Mouse (Mus musculus) mesoderm, embryonic 11.5 days (tissue): Measurements from ENCODE around the gene Hist1h2ba.
A peak's percentile ranks its signal among the peaks of the same experiment; 100 is the strongest.

Source experiments
- DNase-seq: peaks from one replicate; pipeline ENCODE4 v3.0.0-alpha.2; 2012; ENCODE audit warnings: low read depth, low spot score

Hist1h2ba gene

DNA sequence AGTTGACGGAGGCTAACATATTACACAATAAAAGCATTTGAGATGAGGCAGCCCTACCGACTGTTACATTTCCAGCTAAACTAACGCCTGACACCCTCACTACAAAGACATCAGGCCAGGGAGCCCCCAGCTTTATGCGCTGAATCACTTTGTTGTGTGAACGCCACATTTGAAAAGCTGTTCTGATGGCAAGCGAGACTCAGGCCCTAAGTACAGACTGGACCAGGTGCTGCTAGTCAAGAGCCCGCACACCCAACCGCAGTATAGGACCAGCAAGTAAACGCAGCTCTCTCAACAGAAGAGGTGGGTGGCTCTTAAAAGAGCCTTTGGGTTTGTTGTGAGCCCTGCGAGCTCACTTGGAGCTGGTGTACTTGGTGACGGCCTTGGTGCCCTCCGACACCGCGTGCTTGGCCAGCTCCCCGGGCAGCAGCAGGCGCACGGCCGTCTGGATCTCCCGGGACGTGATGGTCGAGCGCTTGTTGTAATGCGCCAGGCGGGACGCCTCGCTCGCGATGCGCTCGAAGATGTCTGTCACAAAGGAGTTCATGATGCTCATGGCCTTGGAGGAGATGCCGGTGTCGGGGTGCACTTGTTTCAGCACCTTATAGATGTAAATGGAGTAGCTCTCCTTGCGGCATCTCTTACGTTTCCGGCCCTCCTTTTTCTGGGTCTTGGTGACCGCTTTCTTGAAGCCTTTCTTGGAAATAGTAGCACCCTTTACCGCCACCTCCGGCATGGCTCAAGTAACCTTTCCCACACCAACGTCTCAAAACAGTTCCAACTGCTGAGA, at the start of gene Hist1h2ba:
TSS of gene Hist1h2ba (minus strand) at position 736 of the 790 bp plus-strand sequence.
- no peak for DNase-seq

DNA sequence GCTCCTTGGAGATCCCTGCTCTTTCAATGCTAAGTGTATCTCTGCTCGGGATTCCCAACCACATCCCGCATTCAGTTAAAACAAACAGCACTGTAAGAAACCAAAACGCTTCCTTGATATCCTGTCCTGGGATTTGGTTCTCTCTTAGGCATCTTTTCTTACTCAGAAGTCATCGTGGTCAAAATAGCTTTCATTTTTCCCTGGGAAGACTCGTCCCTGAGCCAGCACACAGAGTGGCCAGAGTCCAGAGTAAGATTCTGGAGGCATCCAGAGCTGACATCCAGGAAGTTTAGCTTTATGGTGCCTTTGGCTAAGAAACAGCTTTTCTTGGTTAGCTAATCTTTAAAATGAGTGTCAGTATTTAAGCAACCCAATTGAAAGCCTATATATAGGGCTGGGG, 38.3 kb upstream of the Hist1h2ba start:
- DNase-seq: no peak

DNA sequence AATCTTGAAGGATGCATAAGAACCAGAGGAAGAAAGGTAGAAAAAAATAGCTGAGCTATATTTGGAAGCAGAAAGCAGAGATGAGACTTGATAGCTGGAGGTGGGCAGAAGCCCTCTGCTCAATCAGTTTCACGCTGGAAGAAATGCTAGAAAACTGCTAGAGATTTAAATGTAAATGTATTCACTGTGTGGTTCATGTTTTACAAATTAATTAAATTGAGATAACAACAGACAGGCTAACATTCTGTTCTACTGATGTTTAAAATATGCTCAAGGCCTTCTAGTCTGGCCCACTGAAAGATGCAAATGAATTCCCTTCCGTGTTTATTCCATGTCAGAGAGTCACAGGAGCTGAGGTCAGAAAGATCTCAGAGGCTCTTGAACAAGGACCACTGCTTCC, 37.9 kb upstream of the Hist1h2ba start:
- DNase-seq: no peak

DNA sequence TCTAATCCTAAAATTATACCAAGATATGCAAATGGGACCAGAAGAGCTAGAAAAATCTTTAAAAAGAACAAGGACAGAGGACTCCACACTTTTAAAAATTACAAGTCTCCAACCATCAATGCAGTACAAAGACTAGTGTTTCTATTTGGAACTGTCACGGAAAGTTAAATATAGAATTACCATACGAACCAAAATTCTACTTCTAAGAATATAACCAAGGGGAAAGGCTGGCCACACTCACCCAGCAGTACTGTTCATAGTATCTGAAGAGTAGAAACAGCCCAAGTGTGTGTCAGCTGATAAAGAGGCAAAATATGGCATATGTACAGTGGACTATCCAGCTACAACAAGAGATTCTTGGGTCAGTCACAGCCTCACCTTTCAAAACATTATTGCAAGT, 31.0 kb upstream of the Hist1h2ba start:
- no peak for DNase-seq

DNA sequence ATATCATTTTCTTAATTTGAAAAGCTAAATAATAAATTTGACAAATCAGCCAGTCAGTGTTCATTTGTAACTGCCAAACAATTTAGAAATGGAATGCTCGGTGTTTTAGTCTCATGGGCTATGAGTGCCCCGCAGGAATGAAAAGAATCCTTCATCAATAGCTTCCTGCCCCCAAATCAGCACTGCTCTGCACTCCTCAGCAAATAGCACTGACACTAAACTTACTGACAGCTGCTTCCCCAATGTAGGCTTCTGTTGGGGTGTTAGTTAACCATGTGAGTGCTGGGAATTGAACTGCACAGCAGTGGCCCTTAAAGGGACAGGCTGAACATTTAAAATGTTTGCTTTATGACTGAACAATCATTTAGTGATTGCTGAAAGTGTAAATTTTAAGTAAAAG, 25.8 kb upstream of the Hist1h2ba start:
- no peak for DNase-seq

DNA sequence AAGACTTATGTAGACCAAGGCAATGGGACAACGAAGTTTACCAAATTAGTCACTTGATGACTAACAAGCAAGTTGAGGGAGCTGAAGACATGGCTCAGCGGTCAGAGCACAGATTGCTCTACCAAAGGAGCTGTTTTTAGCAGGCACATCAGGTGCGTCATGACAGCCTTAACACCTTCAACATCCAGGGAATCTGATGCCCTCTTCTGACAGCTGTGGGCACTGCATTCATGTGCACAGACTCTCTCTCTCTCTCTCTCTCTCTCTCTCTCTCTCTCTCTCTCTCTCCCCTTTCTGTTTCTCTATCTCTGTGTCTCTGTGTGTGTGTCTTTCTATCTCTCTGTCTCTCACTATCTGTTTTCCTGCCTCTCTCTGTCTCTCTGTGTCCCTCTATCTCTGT, 17.0 kb upstream of the Hist1h2ba start:
- no peak for DNase-seq

DNA sequence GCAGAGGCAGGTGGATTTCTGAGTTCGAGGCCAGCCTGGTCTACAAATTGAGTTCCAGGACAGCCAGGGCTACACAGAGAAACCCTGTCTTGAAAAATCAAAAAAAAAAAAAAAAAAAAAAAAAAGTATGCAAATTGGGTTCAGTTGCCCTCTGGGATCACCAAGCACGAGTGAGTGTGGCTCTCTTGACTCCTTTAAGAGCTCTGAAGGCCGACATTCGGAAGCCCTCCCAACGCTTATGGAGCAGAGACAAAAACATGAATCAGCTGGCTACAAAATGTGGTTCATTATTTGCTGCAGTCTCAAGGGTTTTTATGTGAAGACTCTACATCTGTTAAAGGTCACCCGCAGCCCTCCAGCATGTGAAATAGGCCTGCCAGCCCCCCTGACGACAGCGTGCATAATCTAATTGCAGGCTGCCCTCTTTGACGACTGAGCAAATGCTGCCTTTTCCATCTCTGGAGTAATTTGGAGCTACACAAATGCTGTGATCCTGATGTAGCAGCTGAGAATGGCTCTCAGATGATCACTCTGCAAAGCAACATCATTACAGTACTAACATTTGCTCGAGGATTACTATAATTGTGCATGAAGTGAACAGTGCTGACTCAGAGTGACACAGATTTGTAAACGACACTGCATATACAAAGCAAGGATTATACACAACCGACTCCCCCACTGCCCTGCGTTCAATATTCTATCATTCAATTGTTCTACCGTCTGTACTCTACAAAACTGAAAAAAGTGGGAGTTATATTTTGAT, 15.7 kb upstream of the Hist1h2ba start:
- peak; percentile 36 for DNase-seq

DNA sequence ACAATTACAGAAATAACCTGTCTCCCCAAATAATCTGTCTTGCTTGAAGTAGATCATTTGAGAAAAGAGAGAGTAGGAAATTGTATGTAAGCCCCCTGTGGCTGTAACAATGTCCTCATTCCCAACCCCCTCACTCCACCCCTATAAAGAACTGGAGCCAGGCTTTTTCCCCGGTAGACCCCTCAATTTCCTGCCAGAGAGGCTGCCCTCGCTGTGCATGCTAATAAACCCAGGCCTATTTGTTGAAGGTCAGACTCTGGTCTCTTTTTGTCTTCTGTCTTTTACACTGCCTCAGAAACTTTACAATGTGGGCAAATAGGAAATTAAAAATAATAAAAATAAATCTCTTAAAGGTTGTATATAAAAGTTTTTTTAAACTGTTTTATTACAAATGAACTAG, 12.3 kb upstream of the Hist1h2ba start:
- no peak for DNase-seq

DNA sequence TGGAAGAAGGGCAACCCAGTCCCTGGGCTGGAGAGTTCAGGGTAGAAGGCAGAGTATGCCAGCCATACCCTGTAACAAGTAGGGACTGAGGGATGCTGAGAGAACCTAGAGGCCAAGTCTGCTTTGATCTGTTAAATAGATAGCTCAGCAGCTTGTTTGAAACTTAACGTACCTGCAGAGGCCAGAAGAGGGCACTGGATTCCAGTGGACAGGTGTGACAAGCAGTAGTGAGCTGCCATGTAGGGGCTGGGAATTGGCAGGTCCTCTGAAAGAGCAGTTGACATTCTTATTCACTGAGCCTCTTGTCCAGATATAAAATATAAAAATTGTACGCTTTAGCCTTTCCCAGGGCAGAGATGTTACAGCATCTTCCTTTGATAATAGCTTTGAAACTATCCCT, 8.9 kb upstream of the Hist1h2ba start:
- DNase-seq: no peak

DNA sequence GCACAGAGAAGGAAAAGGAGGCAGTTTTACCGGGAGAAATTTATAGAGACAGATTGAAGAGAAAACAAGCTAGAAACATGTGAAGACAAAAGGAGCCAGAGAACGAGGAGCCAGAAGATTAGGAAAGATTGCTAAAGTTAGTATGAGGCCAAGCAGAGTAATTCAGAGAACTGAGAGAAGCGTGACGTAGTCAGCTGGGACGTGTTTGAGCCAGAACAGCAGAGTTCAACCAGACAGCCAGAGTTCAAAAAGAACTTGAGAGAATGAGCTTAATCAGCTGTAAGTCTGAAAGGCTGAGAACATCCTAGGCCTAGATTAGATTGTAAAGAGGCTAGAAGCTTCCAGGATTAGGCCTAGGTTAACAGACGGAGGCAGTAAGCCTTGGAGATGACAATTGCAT, 6.3 kb upstream of the Hist1h2ba start:
- no peak for DNase-seq

DNA sequence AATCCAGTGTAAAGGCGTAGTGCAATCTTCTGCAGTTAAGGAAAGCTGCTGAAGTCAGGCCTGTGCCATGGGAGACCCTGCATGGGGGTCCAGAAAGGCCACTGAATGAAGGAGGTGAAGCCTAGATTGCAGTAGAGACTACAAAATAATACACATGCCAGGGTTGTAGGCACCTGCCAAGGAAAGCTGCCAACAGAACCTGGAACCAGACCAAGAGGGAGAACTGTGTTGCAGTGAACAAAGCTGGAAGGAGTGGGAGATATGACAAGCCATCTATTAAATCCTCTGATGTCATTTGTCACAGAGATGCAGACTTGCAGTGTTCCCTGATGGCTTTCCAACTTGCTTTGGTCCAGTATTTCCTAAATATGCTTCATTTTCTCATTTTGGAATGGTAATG, 4.7 kb upstream of the Hist1h2ba start:
- no peak for DNase-seq

DNA sequence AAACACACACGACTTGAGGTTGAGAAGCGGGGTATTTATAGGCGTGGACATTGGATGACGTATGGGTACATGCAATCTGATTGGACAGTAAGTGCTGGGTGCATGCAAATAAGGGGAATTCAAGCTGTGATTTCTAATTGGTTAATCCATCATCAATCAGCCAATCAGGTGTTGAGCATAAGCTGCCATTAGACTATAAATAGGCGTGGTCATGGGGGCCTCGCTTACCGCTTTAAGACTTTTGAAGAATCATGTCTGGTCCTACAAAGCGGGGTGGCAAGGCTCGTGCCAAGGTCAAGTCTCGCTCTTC, 210 bp upstream of the Hist1h2ba start, which contains the start of gene Hist1h2aa:
TSS of gene Hist1h2aa (plus strand) at position 252 of the 310 bp plus-strand sequence.
- no peak for DNase-seq

DNA sequence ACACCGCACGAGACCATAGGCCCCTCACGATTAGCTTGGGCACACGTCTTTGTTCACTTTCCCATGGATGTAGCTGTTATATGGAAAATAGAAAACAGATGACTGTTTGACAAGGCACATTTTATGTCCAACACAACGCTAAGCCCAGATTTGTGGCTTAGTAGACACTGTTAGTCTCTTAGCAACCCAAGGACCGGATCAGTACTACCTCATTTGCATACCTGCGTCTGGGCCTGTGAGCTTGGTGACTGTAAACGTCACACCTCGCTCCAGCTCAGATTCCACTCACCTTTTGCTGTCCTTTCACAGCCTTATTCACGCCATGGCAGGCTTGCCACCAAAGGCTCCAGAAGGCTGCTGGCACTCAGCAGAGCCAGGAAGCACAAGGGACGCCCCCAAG, 3.1 kb downstream of the Hist1h2ba start:
- DNase-seq: no peak

DNA sequence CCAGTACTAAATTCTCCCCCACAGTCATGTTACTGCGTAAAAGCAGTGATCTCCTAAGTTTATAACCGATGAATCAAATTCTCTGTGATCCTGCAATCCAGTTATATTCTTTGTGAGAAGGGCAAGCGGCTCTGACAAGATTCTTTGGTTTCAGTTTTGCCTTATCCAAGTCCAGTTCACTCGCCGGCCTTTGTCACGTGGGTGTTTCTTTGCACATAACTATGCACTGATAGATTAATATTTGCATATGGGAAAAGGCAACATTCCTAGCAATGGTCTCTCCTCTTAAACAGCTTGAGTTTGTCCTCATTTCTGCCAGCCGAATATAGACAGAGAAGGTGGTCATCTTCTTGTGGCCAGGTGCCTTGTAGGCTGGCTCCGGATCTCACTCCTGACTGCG, 3.5 kb downstream of the Hist1h2ba start:
- DNase-seq: no peak

DNA sequence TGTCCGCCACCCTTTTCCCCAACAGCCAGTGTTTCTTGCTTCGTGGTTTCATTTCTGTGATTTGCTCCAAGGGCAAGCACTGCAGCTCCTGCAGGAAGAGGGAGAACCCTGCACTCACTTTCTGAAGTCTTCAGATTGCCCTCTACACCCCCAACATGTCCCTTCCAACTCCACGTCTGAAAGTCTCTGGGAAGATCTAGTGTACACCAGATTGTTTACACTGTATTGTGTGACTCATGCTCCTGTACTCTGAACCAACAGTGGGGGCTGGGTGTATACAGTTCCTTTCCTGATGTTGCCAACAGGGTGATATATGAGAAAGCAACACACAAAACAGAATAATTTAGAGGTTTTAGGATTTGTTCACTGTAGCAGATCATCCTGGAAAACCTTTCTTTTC, 5.3 kb downstream of the Hist1h2ba start:
- no peak for DNase-seq

DNA sequence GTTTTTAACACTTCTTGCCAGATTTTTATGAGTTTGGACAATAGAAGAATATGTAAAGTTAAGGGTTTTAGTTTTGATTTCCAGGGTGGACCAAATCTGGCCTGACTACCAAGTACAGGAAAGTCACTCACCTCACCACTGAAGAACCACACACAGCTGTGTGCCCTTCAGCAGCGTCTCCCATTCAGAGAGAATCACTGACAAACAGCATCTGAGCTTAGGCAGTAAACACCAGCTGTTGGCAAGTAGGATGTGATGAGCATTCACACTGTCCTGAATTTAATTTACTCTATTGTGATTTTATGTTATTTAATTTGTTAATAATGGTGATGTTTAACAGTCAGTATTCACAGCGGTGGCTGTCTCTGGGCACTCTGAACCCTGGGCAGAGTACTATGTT, 8.2 kb downstream of the Hist1h2ba start:
- DNase-seq: no peak

DNA sequence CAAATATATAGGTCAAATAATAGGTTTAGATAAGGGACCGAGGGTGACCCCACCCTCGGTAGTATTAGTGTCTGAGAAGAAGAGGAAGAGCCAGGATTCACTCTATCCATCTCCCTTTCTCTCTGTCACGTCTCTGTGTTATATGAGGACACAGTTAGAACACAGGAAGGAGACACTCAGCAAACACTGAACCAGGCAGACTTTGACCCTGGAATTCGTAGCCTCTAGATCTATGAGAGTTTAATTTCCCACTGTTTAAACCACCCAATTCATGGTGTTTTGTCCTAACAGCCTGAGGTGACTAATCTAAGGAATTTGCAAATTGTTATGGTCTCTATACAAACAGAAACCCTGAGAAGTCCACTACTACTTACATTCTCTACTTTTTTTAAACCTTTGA, 16.3 kb downstream of the Hist1h2ba start:
- no peak for DNase-seq

DNA sequence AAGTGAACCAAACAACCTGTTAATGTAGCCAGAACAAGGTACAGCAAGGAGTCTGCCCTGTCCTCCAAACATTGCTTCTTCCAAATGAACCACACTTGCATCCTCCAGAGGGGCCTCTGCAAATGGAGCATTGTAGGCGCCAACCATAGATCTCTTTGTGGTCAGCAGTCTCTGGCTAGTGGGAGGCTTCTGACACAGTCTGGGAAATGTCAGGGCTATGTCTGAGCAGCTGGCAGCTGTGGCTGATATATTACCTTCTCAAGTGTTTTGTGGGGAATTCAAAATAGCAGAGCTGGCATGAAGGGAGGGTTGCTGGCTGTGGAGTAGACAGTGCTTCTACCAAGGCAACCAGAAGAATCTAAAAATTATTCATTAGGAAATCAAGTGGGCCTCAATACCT, 17.8 kb downstream of the Hist1h2ba start:
- peak; percentile 50 for DNase-seq

DNA sequence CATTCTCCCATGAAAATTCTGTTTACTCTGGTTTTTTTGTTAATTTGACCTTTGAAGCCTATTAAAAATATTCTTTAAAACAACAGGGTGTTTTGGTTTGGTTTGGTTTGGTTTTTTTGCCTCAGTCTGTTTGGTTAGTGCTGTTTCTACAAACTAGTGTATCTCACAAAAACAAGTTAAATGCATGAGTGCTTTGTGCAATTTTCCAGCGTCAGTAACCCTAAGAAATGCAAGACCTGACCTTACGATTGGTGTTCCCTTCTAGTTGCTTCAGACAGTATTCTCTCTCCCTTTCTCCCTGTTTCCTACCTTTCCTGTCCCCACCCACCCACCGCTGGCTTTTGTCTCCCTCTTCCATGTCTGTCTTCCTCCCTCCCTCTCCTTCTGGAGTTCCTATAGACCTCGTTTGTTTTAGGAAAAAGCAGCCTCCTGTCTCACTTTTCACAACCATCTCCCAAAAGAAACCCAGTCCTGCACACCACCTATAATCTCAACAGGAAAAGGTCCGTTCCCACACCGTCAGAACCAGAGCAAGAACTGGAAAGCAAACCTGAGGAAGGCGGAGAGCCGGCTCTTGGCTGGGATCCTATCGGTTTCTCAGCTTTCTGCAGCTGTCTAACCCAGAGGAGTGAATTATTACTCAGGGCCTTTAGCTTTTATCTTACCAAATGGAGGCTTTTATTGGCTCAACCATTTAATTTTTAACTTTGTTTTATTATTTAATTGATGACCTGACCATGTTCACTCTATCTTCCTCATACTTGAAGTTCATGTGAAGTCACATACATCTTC, 19.4 kb downstream of the Hist1h2ba start, which contains the start of gene Slc17a4:
TSS of gene Slc17a4 (minus strand) at position 634 of the 792 bp plus-strand sequence.
- no peak for DNase-seq

DNA sequence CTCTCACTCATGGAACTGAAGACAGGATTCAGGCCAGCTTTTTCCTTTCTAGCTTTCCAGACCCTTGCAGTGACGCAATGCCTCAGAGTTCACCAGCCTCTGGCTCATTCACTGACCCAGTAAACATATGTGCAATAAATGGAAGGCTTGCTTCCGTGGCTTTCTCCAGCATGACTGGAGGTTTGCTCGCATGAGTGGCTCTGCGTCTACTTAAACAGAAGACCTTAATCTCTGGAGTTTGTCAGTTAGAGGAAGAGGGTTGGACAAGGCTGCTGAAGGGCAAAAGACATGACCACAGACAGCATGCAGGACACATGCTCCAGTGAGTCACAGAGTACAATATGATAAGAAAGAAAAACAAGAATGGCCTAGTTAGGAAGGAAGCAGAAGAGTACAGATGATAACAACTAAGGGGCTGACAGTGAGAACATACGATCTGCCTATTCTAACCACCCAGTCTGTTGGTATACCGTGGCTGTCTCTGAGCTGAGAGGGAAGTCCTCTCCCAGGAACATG, 20.1 kb downstream of the Hist1h2ba start:
- peak; percentile 18 for DNase-seq

DNA sequence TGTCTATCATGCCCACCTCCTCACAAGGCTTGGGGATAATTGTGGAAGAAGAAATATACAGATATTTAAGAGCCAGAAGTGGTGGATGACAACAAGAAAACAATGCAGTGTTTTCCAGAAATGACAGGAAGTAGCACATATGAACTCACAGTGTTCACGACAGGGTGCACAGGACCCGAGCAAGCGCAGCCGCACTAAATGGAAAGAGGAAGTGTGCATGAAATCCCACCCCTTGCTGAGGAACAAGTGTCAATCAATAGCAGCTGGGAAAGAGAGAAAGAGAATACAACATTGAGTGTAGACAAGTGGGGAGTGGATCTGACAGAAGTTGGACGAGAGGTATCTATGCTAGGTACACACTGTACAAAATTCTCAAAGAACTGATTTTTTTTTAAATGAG, 22.6 kb downstream of the Hist1h2ba start:
- DNase-seq: no peak

DNA sequence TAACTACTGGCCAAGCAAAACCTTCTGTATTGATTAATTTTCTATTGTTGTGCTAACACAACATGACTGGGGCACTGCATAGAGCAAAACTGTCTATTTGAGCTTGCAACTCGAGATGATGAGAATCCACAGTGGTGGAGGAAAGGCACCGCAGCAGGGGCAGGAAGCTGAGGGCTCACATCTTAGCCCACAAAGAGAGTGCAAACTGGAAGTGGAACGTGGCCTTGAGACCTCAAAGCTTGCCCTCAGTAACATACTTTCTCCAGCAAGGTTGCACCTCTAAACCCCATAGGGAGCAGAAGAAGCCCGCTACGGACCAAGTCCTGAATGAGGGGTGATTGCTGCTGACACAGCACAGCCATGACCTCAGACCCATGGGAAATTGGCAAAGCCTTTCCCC, 23.8 kb downstream of the Hist1h2ba start:
- no peak for DNase-seq
